Mouse (Mus musculus) retina, adult 2 months (tissue): ENCODE results near the gene Zmiz1.

Experiments
- DNase-seq: peaks from one replicate; pipeline ENCODE4 v3.0.0-alpha.2; 2012; ENCODE audit warnings: low read depth, low spot score

The Zmiz1 gene

GRCm38 (mm10) chr14:25591000-25591399 is 132.0 kb downstream of the Zmiz1 start:
- DNase-seq: no peak

- no peak for DNase-seq
Measured at GRCm38 (mm10) chr14:25591426-25591825, 132.4 kb downstream of the Zmiz1 start.

GRCm38 (mm10) chr14:25592522-25592921 is 133.5 kb downstream of the Zmiz1 start:
- DNase-seq: no peak

GRCm38 (mm10) chr14:25593876-25594275 is 134.9 kb downstream of the Zmiz1 start:
- DNase-seq: no peak

- DNase-seq: no peak
Measured at GRCm38 (mm10) chr14:25594611-25595010, 135.6 kb downstream of the Zmiz1 start.

- no peak for DNase-seq
Measured at GRCm38 (mm10) chr14:25598960-25599359, 140.0 kb downstream of the Zmiz1 start.

GRCm38 (mm10) chr14:25599934-25600333 is 140.9 kb downstream of the Zmiz1 start:
- no peak for DNase-seq

- no peak for DNase-seq
Measured at GRCm38 (mm10) chr14:25600358-25600757, 141.4 kb downstream of the Zmiz1 start.

GRCm38 (mm10) chr14:25600951-25601350 is 142.0 kb downstream of the Zmiz1 start:
- DNase-seq: no peak

GRCm38 (mm10) chr14:25602018-25602417 is 143.0 kb downstream of the Zmiz1 start:
- no peak for DNase-seq

- no peak for DNase-seq
Measured at GRCm38 (mm10) chr14:25604395-25605142, 145.6 kb downstream of the Zmiz1 start.

GRCm38 (mm10) chr14:25606372-25607140 is 147.6 kb downstream of the Zmiz1 start:
- no peak for DNase-seq

GRCm38 (mm10) chr14:25607141-25607967 is 148.4 kb downstream of the Zmiz1 start:
- no peak for DNase-seq

- no peak for DNase-seq
Measured at GRCm38 (mm10) chr14:25607968-25608491, 149.0 kb downstream of the Zmiz1 start.

GRCm38 (mm10) chr14:25608618-25609017 is 149.6 kb downstream of the Zmiz1 start:
- no peak for DNase-seq

- no peak for DNase-seq
Measured at GRCm38 (mm10) chr14:25609355-25609754, 150.4 kb downstream of the Zmiz1 start.

- DNase-seq: no peak
Measured at GRCm38 (mm10) chr14:25610396-25611158, 151.6 kb downstream of the Zmiz1 start.

- no peak for DNase-seq
Measured at GRCm38 (mm10) chr14:25611159-25611697, 152.2 kb downstream of the Zmiz1 start.

- no peak for DNase-seq
Measured at GRCm38 (mm10) chr14:25611815-25612698, 153.1 kb downstream of the Zmiz1 start.
